Mouse (Mus musculus) embryonic facial prominence, embryonic 14.5 days (tissue): ENCODE data around the gene Lmtk2. TPM values are rescaled to one million over a fixed set of nuclear protein-coding genes. Genes with fewer than 3 reads are reported as not detected.

Source experiments
- ATAC-seq: fragments of 200-750 bp; cut with Nextera tagmentation; 2 replicates; pipeline ENCODE4 v1.8.0; 2017; ENCODE audit warnings: low read depth, moderate number of reproducible peaks, moderate TSS enrichment
- DNase-seq: peaks from one replicate; pipeline ENCODE4 v3.0.0-alpha.2; 2015; ENCODE audit warnings: low spot score
- H3K27ac ChIP-seq: fragments of 300-500 bp; sonication (generic); replicated peaks from 2 replicates; pipeline ENCODE4 v1.5.1; 2014; ENCODE audit warnings: low read depth, mild to moderate bottlenecking, low read length, moderate library complexity
- H3K27me3 ChIP-seq: fragments of 300-500 bp; sonication (generic); replicated peaks from 2 replicates; pipeline ENCODE4 v1.6.1; 2014; ENCODE audit warnings: low read length; ENCODE audit not compliant: control insufficient read depth, insufficient read depth
- H3K36me3 ChIP-seq: fragments of 300-500 bp; sonication (generic); 2 replicates; pipeline ENCODE4 v1.6.1; 2014; ENCODE audit warnings: low read length, mixed read lengths; ENCODE audit not compliant: control insufficient read depth, insufficient read depth
- H3K4me1 ChIP-seq: fragments of 300-500 bp; sonication (generic); 2 replicates; pipeline ENCODE4 v1.6.1; 2014; ENCODE audit warnings: antibody characterized with exemption, low read length; ENCODE audit not compliant: control insufficient read depth, insufficient read depth
- H3K4me2 ChIP-seq: fragments of 300-500 bp; sonication (generic); 2 replicates; pipeline ENCODE4 v1.6.1; 2014; ENCODE audit warnings: low read depth, mild to moderate bottlenecking, low read length, moderate library complexity, mixed read lengths
- H3K4me3 ChIP-seq: fragments of 300-500 bp; sonication (generic); 2 replicates; pipeline ENCODE4 v1.5.1; 2014; ENCODE audit warnings: low read depth, mild to moderate bottlenecking, low read length
- H3K9ac ChIP-seq: fragments of 300-500 bp; sonication (generic); 2 replicates; pipeline ENCODE4 v1.6.1; 2014; ENCODE audit warnings: low read depth, mild to moderate bottlenecking, low read length, moderate library complexity, mixed read lengths
- H3K9me3 ChIP-seq: fragments of 300-500 bp; sonication (generic); 2 replicates; pipeline ENCODE4 v1.6.1; 2016; ENCODE audit warnings: low read length; ENCODE audit not compliant: control insufficient read depth
- WGBS: fragments of 180-500 bp; shearing (Covaris S2); extraction: QIAGEN DNeasy Blood & Tissue Kit; methylation state at CpG from one replicate; pipeline ENCODE4 v1.1.7; 2014; 5-methylcytosine and 5-hydroxymethylcytosine counted together
- polyA plus RNA-seq: library from polyadenylated mRNA; unstranded; fragments of >200 nt; fragmentation: Nextera tagmentation; extraction: Ambion mirVana; gene quantifications from 2 replicates; pipeline ENCODE4 v1.2.1, GENCODE M21; 2014

The Lmtk2 gene
- polyA plus RNA-seq, 1 experiment from 2014 or later: 4.2 TPM

DNA sequence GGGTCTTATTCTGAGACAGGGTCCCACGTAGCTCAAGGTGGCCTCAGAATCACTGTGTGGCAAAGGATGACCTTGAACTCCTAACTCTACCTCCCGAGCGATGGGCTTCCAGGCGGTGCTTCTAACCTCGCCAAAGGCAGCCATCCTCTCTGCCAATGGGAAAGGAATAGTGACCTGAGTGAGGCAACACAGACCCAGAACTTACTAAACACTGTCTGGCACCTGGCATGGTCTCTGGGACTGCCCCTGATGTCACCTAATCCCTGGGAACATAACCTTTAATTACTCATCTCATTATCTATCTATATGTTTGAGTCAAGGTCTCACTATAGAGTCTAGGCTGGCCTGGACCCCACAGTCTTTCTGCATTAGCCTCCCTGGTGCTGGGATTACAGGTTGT, 119.7 kb downstream of the Lmtk2 start:
- 84% methylated on average over 5 of the region's 5 CpGs for WGBS
- H3K9ac ChIP-seq: no peak overlapping the region
- H3K27me3 ChIP-seq: no peaks in the 10 kb centered on the region
- no peak for ATAC-seq
- 0 out of 2 replicates have a peak, but pooled peaks cover 19% of the 10 kb centered on the region for H3K36me3 ChIP-seq
- H3K4me1 ChIP-seq: peaks cover 9% of the 10 kb centered on the region
- no peak overlapping the region for H3K4me3 ChIP-seq
- no peak overlapping the region for H3K4me2 ChIP-seq
- H3K27ac ChIP-seq: no peak overlapping the region
- no peak for DNase-seq
- H3K9me3 ChIP-seq: no peaks in the 10 kb centered on the region

DNA sequence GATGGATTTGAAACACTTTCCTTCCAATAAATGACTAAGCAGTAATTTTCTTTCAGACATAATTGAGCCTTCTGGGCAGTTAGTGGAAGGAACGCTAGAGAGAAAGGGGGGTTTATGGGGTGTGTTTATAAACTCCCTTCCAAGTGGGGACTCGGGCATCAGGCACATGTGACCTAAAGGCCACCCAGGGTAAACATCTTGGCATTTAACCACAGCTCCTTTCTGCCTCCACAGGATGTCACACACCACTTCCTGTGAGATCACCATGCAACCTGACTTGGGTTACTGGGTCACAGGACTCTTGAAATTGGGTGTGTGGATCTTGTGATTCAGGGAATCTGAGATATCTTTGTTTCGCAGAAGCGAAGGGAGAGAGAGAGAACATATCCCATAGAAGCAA, 121.1 kb downstream of the Lmtk2 start:
- H3K36me3 ChIP-seq: 0 out of 2 replicates have a peak, but pooled peaks cover 12% of the 10 kb centered on the region
- peaks cover 9% of the 10 kb centered on the region for H3K4me1 ChIP-seq
- H3K4me2 ChIP-seq: no peak overlapping the region
- 61% methylated on average over 4 of the region's 4 CpGs for WGBS
- DNase-seq: no peak
- H3K9ac ChIP-seq: no peak overlapping the region
- H3K27ac ChIP-seq: no peak overlapping the region
- ATAC-seq: no peak
- H3K9me3 ChIP-seq: no peaks in the 10 kb centered on the region
- no peaks in the 10 kb centered on the region for H3K27me3 ChIP-seq
- H3K4me3 ChIP-seq: no peak overlapping the region

- peak overlapping the region; percentile 65 for H3K27ac ChIP-seq
- H3K4me3 ChIP-seq: peak overlapping the region; percentile 67
- DNase-seq (peak; percentile 66), ATAC-seq (peak; percentile 64)
- peak overlapping the region; percentile 73 for H3K9ac ChIP-seq
- H3K36me3 ChIP-seq: 0 out of 2 replicates have a peak, but pooled peaks cover 3% of the 10 kb centered on the region
- no peaks in the 10 kb centered on the region for H3K9me3 ChIP-seq
- peaks cover 9% of the 10 kb centered on the region for H3K4me1 ChIP-seq
- no peaks in the 10 kb centered on the region for H3K27me3 ChIP-seq
- 1% methylated on average over 21 of the region's 25 CpGs for WGBS
- peak overlapping the region; percentile 89 for H3K4me2 ChIP-seq
These were observed 122.7 kb downstream of the Lmtk2 start for GRCm38 (mm10) chr5:144222811-144223502.

GRCm38 (mm10) chr5:144223503-144223862, 123.2 kb downstream of the Lmtk2 start, which contains the start of gene Tecpr1:
TSS of gene Tecpr1 (minus strand) at chr5:144223615.
- Histone ChIP-seq H3K36me3 (no peaks in the 10 kb centered on the region), H3K27me3 (no peaks in the 10 kb centered on the region), H3K4me2 (peak within 1 kb of the TSS; percentile 89), H3K4me3 (peak within 1 kb of the TSS; percentile 67), H3K4me1 (peaks cover 9% of the 10 kb centered on the region), H3K9ac (peak within 1 kb of the TSS; percentile 73), H3K9me3 (no peaks in the 10 kb centered on the region), H3K27ac (peak within 1 kb of the TSS; percentile 76)
- DNase-seq (peak; percentile 98), ATAC-seq (peak; percentile 98)
- under 1% methylated on average over 26 of the region's 37 CpGs for WGBS

GRCm38 (mm10) chr5:144223899-144224816, 123.9 kb downstream of the Lmtk2 start:
- no peaks in the 10 kb centered on the region for H3K36me3 ChIP-seq
- H3K4me3 ChIP-seq: peak overlapping the region; percentile 67
- H3K9me3 ChIP-seq: no peaks in the 10 kb centered on the region
- WGBS: 25% methylated on average over 18 of the region's 18 CpGs
- H3K4me1 ChIP-seq: peaks cover 9% of the 10 kb centered on the region
- H3K27me3 ChIP-seq: no peaks in the 10 kb centered on the region
- peak overlapping the region; percentile 76 for H3K27ac ChIP-seq
- peak overlapping the region; percentile 89 for H3K4me2 ChIP-seq
- peak; percentile 29 for DNase-seq
- peak overlapping the region; percentile 73 for H3K9ac ChIP-seq
- peak; percentile 21; the same call in 1 of the 2 replicates for ATAC-seq

DNA sequence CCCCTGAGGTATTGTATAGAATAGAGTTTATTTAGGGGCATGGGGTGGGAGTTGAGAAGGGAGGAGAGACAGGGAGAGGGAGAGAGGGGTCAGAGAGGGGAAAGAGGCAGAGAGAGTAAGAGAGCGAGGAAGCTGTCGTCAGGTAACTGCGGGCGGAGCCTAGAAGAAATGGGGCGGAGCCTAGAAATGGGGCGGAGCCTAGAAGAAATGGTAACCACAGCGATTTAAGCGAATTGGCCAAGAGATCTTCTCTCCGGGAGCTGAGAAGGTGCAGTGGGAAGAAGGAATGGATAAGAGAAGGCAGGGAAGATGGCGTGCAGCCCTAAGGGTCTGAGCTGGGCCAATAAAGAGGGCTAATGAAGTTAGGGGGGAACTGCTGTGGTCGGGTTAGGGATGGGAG, 126.0 kb downstream of the Lmtk2 start:
- no peak overlapping the region for H3K27ac ChIP-seq
- no peaks in the 10 kb centered on the region for H3K9me3 ChIP-seq
- no peak overlapping the region for H3K9ac ChIP-seq
- no peaks in the 10 kb centered on the region for H3K36me3 ChIP-seq
- H3K27me3 ChIP-seq: no peaks in the 10 kb centered on the region
- H3K4me3 ChIP-seq: no peak overlapping the region
- 26% methylated on average over 11 of the region's 11 CpGs for WGBS
- no peak for DNase-seq
- H3K4me1 ChIP-seq: peaks cover 9% of the 10 kb centered on the region
- H3K4me2 ChIP-seq: no peak overlapping the region
- no peak for ATAC-seq

GRCm38 (mm10) chr5:144230216-144230615, 130.0 kb downstream of the Lmtk2 start:
- Histone ChIP-seq H3K4me3 (no peak overlapping the region), H3K9me3 (no peaks in the 10 kb centered on the region), H3K27me3 (no peaks in the 10 kb centered on the region), H3K36me3 (no peaks in the 10 kb centered on the region), H3K4me1 (no peaks in the 10 kb centered on the region), H3K9ac (no peak overlapping the region), H3K4me2 (no peak overlapping the region), H3K27ac (no peak overlapping the region)
- no peak for ATAC-seq
- no peak for DNase-seq
- 80% methylated on average over 7 of the region's 7 CpGs for WGBS

GRCm38 (mm10) chr5:144231410-144231809, 131.2 kb downstream of the Lmtk2 start:
- WGBS: 78% methylated on average over 1 of the region's 1 CpGs
- Histone ChIP-seq H3K27me3 (no peaks in the 10 kb centered on the region), H3K4me2 (no peak overlapping the region), H3K4me3 (no peak overlapping the region), H3K27ac (no peak overlapping the region), H3K9ac (no peak overlapping the region), H3K9me3 (no peaks in the 10 kb centered on the region), H3K36me3 (no peaks in the 10 kb centered on the region), H3K4me1 (no peaks in the 10 kb centered on the region)
- DNase-seq (no peak), ATAC-seq (no peak)
